ENCODE assay signal across 8 mouse cellular contexts in genomic region chr4:138493161-138494001, GRCm38 (mm10). TPM values are rescaled to one million over a fixed set of nuclear protein-coding genes. Genes with fewer than 3 reads are reported as not detected.
DNase-seq lines count a peak whose midpoint lies in the region; ATAC-seq and TF ChIP-seq lines count a peak whose summit lies in the region.
"Had no signal": no experiment of that assay in that cellular context is flagged by ENCODE, and none has a peak within 500 bp of the region (broad histone marks: within the 10 kb centered on the region; RNA-seq: fewer than 3 reads in every experiment).

No protein-coding gene starts in this region.

- H3K9ac ChIP-seq in liver, adult 2 months (ENCODE audit: low read depth, low read length) = no peak overlapping the region
- H3K9ac ChIP-seq in liver, embryonic 11.5 days (ENCODE audit: low read depth, low read length) = no peak overlapping the region
- no peak overlapping the region for H3K9ac ChIP-seq in kidney, embryonic 16.5 days (replicated peaks; ENCODE audit: low read length)
- H3K9ac ChIP-seq in stomach, embryonic 16.5 days (ENCODE audit: low read length) = no peak overlapping the region
- H3K9ac ChIP-seq: liver, embryonic 14.5 days had no signal

- H3K4me1 ChIP-seq in liver, adult 2 months (ENCODE audit: control insufficient read depth, insufficient read depth, low read length) = no peaks in the 10 kb centered on the region
- no peaks in the 10 kb centered on the region for H3K4me1 ChIP-seq in liver, embryonic 11.5 days (replicated peaks; ENCODE audit: control insufficient read depth, insufficient read depth, low read length)
- H3K4me1 ChIP-seq in kidney, embryonic 16.5 days (ENCODE audit: insufficient read depth, low read length) = peaks cover 42% of the 10 kb centered on the region
- H3K4me1 ChIP-seq in stomach, embryonic 16.5 days (ENCODE audit: control insufficient read depth, insufficient read depth, low read length) = peaks cover 34% of the 10 kb centered on the region

- peak; percentile 3 for DNase-seq in liver, adult 2 months (ENCODE audit: extremely low read depth, low read depth, low spot score)
- no peak for DNase-seq in liver, embryonic 11.5 days (ENCODE audit: low spot score)
- DNase-seq in adrenal gland, postnatal 36 days = peak; percentile 77 to 78
- DNase-seq in layer of hippocampus, adult 11-12 months (ENCODE audit: low spot score) = no peak

- H3K4me3 ChIP-seq in liver, adult 2 months (ENCODE audit: insufficient read depth, low read depth, low read length) = no peak overlapping the region
- H3K4me3 ChIP-seq in liver, embryonic 11.5 days (ENCODE audit: low read depth, low read length) = no peak overlapping the region
- H3K4me3 ChIP-seq in kidney, embryonic 16.5 days (ENCODE audit: low read length) = no peak overlapping the region
- no peak overlapping the region for H3K4me3 ChIP-seq in stomach, embryonic 16.5 days (replicated peaks; ENCODE audit: low read length)

- WGBS in liver, adult 2 months = 75% methylated on average over 5 of the region's 5 CpGs
- WGBS in liver, embryonic 11.5 days = 42% methylated on average over 5 of the region's 5 CpGs
- 45% methylated on average over 5 of the region's 5 CpGs for WGBS in kidney, embryonic 16.5 days
- 46% methylated on average over 5 of the region's 5 CpGs for WGBS in stomach, embryonic 16.5 days

- H3K36me3 ChIP-seq in liver, adult 2 months (ENCODE audit: control insufficient read depth, insufficient read depth, low read length) = no peaks in the 10 kb centered on the region
- H3K36me3 ChIP-seq in liver, embryonic 11.5 days (ENCODE audit: control insufficient read depth, insufficient read depth, low read length) = no peaks in the 10 kb centered on the region
- H3K36me3 ChIP-seq in kidney, embryonic 16.5 days (ENCODE audit: insufficient read depth, low read length) = no peaks in the 10 kb centered on the region
- H3K36me3 ChIP-seq in stomach, embryonic 16.5 days (ENCODE audit: control insufficient read depth, insufficient read depth, low read length) = no peaks in the 10 kb centered on the region

- H3K4me2 ChIP-seq in liver, embryonic 11.5 days = no peak overlapping the region
- no peak overlapping the region for H3K4me2 ChIP-seq in kidney, embryonic 16.5 days (replicated peaks; ENCODE audit: low read depth, low read length)
- no peak overlapping the region for H3K4me2 ChIP-seq in stomach, embryonic 16.5 days (ENCODE audit: low read depth, low read length)

- H3K27ac ChIP-seq in liver, adult 2 months (replicated peaks; ENCODE audit: insufficient read depth, low read depth, low read length) = no peak overlapping the region
- H3K27ac ChIP-seq in liver, embryonic 11.5 days (ENCODE audit: low read depth, low read length) = no peak overlapping the region
- no peak overlapping the region for H3K27ac ChIP-seq in kidney, embryonic 16.5 days (ENCODE audit: low read length)
- H3K27ac ChIP-seq in stomach, embryonic 16.5 days (ENCODE audit: low read length) = peak overlapping the region; percentile 18; the same call in 1 of the 2 replicates
- H3K27ac ChIP-seq: liver, embryonic 14.5 days had no signal

- ATAC-seq in liver, embryonic 11.5 days (replicated peaks; ENCODE audit: low FRiP score) = no peak
- peak; percentile 50 for ATAC-seq in granulocyte monocyte progenitor cell, adult 5-6 weeks (replicated peaks; ENCODE audit: poor library complexity, severe bottlenecking)
- ATAC-seq in kidney, embryonic 16.5 days (ENCODE audit: low FRiP score, low TSS enrichment) = peak; percentile 7; the same call in 1 of the 2 replicates
- peak; percentile 31; the same call in 1 of the 2 replicates for ATAC-seq in stomach, embryonic 16.5 days (ENCODE audit: insufficient read depth, low FRiP score)

- H3K9me3 ChIP-seq in liver, embryonic 11.5 days (ENCODE audit: control insufficient read depth, low read length) = no peaks in the 10 kb centered on the region
- H3K9me3 ChIP-seq in kidney, embryonic 16.5 days (ENCODE audit: low read length) = no peaks in the 10 kb centered on the region
- no peaks in the 10 kb centered on the region for H3K9me3 ChIP-seq in stomach, embryonic 16.5 days (replicated peaks; ENCODE audit: control insufficient read depth, low read length)

- no peak for TF ChIP-seq CTCF in liver, adult 2 months (IDR thresholded peaks at IDR 0.05; ENCODE audit: low read depth, low read length)

- no peak for TF ChIP-seq POLR2A in liver, adult 2 months (IDR thresholded peaks at IDR 0.05; ENCODE audit: extremely low read depth, insufficient read depth, low read length)

- no peaks in the 10 kb centered on the region for H3K79me2 ChIP-seq in liver, adult 2 months (ENCODE audit: control insufficient read depth, insufficient read depth, low read length)

- H3K27me3 ChIP-seq in liver, adult 2 months (ENCODE audit: control insufficient read depth, insufficient read depth, low read length) = no peaks in the 10 kb centered on the region
- peaks cover 12% of the 10 kb centered on the region for H3K27me3 ChIP-seq in liver, embryonic 11.5 days (replicated peaks; ENCODE audit: control insufficient read depth, insufficient read depth, low read length)
- no peaks in the 10 kb centered on the region for H3K27me3 ChIP-seq in kidney, embryonic 16.5 days (ENCODE audit: insufficient read depth, low read length)
- no peaks in the 10 kb centered on the region for H3K27me3 ChIP-seq in stomach, embryonic 16.5 days (ENCODE audit: control insufficient read depth, insufficient read depth, low read length)

RNA-seq across cellular contexts. Expression of gene Camk2n1, which starts 39.3 kb away (rescaled TPM):
- 15.4 and 18.6 TPM in 2 replicates for total RNA-seq in liver, adult 2 months (2014; rRNA removed)
- 40.4 and 52.5 TPM in 2 replicates for polyA plus RNA-seq in liver, adult 2 months (2012; rRNA removed)
- 2.1 TPM in 2 replicates for polyA plus RNA-seq in liver, embryonic 11.5 days (2014; fragmentation: Nextera tagmentation; extraction: Ambion mirVana)
- 10 to 100 TPM; 25.2 to 25.7 TPM for total RNA-seq in adrenal gland, postnatal 36 days (2021)
- total RNA-seq in granulocyte monocyte progenitor cell, adult 5-6 weeks (2014; fragmentation: Nextera tagmentation) = not detected in 2 replicates
- not detected in 2 replicates for total RNA-seq in granulocyte monocyte progenitor cell, adult 5-6 weeks (2017)
- 6.2 and 6.4 TPM in 2 replicates for polyA plus RNA-seq in kidney, embryonic 16.5 days (2015; fragmentation: Nextera tagmentation; extraction: Ambion mirVana)
- 2.8 and 3.2 TPM in 2 replicates for polyA plus RNA-seq in stomach, embryonic 16.5 days (2015; fragmentation: Nextera tagmentation; extraction: Ambion mirVana)

RNA-seq across cellular contexts. Expression of gene Mul1, which starts 58.9 kb away (rescaled TPM):
- 17.4 and 18.6 TPM in 2 replicates for total RNA-seq in liver, adult 2 months (2014; rRNA removed)
- 25.0 and 28.9 TPM in 2 replicates for polyA plus RNA-seq in liver, adult 2 months (2012; rRNA removed)
- 15.1 and 17.9 TPM in 2 replicates for polyA plus RNA-seq in liver, embryonic 11.5 days (2014; fragmentation: Nextera tagmentation; extraction: Ambion mirVana)
- total RNA-seq in adrenal gland, postnatal 36 days (2021) = 10 to 100 TPM; 51.7 to 55.3 TPM
- total RNA-seq in granulocyte monocyte progenitor cell, adult 5-6 weeks (2014; fragmentation: Nextera tagmentation) = 7.4 and 10.1 TPM in 2 replicates
- 7.6 and 8.7 TPM in 2 replicates for total RNA-seq in granulocyte monocyte progenitor cell, adult 5-6 weeks (2017)
- polyA plus RNA-seq in kidney, embryonic 16.5 days (2015; fragmentation: Nextera tagmentation; extraction: Ambion mirVana) = 21.5 and 22.4 TPM in 2 replicates
- polyA plus RNA-seq in stomach, embryonic 16.5 days (2015; fragmentation: Nextera tagmentation; extraction: Ambion mirVana) = 18.6 and 22.2 TPM in 2 replicates

Comparison
In these comparisons a context has a peak if more than half of its experiments do, and no peak if none do; other contexts are left out.
1. DNase-seq: peak in liver, adult 2 months (single experiment) and adrenal gland, postnatal 36 days (2 of 2); none in liver, embryonic 11.5 days (single experiment) and layer of hippocampus, adult 11-12 months (single experiment).